Mouse (Mus musculus) liver (tissue): Measurements from ENCODE around the gene Hk1.

Experiments used
- DNase-seq: peaks from one replicate; pipeline ENCODE4 v3.0.0-alpha.2; 2020; ENCODE audit warnings: mixed read lengths

The Hk1 gene

GRCm38 (mm10) chr10:62379808-62380207 lies at the start of gene Hk1:
Gene Hk1 (minus strand): TSS chr10:62379908.
- DNase-seq = no peak

GRCm38 (mm10) chr10:62425081-62425871 lies 45.6 kb upstream of the Hk1 start:
- DNase-seq = no peak

- peak; percentile 28 for DNase-seq
Measured at GRCm38 (mm10) chr10:62422255-62422654, 42.5 kb upstream of the Hk1 start, which contains the start of gene Hkdc1. Gene Hkdc1 (minus strand): TSS chr10:62422491.

- no peak for DNase-seq
Measured at GRCm38 (mm10) chr10:62421127-62421526, 41.4 kb upstream of the Hk1 start.

- no peak for DNase-seq
Measured at GRCm38 (mm10) chr10:62420399-62420798, 40.7 kb upstream of the Hk1 start.

- DNase-seq = no peak
Measured at GRCm38 (mm10) chr10:62419422-62419821, 39.7 kb upstream of the Hk1 start.

GRCm38 (mm10) chr10:62418831-62419356 lies 39.2 kb upstream of the Hk1 start:
- no peak for DNase-seq

GRCm38 (mm10) chr10:62413606-62413982 lies 33.9 kb upstream of the Hk1 start:
- no peak for DNase-seq

- no peak for DNase-seq
Measured at GRCm38 (mm10) chr10:62412906-62413605, 33.3 kb upstream of the Hk1 start.

GRCm38 (mm10) chr10:62411431-62412410 lies 32.0 kb upstream of the Hk1 start:
- no peak for DNase-seq

GRCm38 (mm10) chr10:62410943-62411342 lies 31.2 kb upstream of the Hk1 start:
- DNase-seq = peak; percentile 63

- peak; percentile 19 for DNase-seq
Measured at GRCm38 (mm10) chr10:62404901-62405300, 25.2 kb upstream of the Hk1 start.

- no peak for DNase-seq
Measured at GRCm38 (mm10) chr10:62401641-62402111, 22.0 kb upstream of the Hk1 start.

- no peak for DNase-seq
Measured at GRCm38 (mm10) chr10:62383011-62383410, 3.3 kb upstream of the Hk1 start.

GRCm38 (mm10) chr10:62380936-62381335 lies 1.2 kb upstream of the Hk1 start:
- no peak for DNase-seq

- peak; percentile 44 for DNase-seq
Measured at GRCm38 (mm10) chr10:62358827-62359226, 20.9 kb downstream of the Hk1 start.

GRCm38 (mm10) chr10:62356105-62356730 lies 23.5 kb downstream of the Hk1 start:
- DNase-seq = no peak

- peak; percentile 63 for DNase-seq
Measured at GRCm38 (mm10) chr10:62345147-62345546, 34.6 kb downstream of the Hk1 start.

- DNase-seq = peak; percentile 84
Measured at GRCm38 (mm10) chr10:62344004-62344752, 35.5 kb downstream of the Hk1 start.

- peak; percentile 90 for DNase-seq
Measured at GRCm38 (mm10) chr10:62342512-62342911, 37.2 kb downstream of the Hk1 start.

- DNase-seq = peak; percentile 39
Measured at GRCm38 (mm10) chr10:62341956-62342355, 37.8 kb downstream of the Hk1 start.
